Mouse (Mus musculus) monocyte, adult 5-6 weeks (primary cell): ENCODE measurements around the gene Gm5617. TPM values are rescaled to one million over a fixed set of nuclear protein-coding genes. Genes with fewer than 3 reads are reported as not detected.

ENCODE experiments used
- ATAC-seq: fragments of 153-309, 156-312 bp; replicated peaks from 2 replicates; pipeline ENCODE4 v1.8.0; 2017; ENCODE audit warnings: mild to moderate bottlenecking; ENCODE audit not compliant: low TSS enrichment, insufficient number of reproducible peaks, severe bottlenecking, poor library complexity, low FRiP score
- total RNA-seq: library from RNA; stranded (forward); fragments of 200-1000, 200-491, 200-594 nt; gene quantifications from 3 replicates; pipeline ENCODE4 v1.2.3, GENCODE M21; 2017

The Gm5617 gene
- total RNA-seq, 1 experiment from 2014 or later: 22.4 TPM

DNA sequence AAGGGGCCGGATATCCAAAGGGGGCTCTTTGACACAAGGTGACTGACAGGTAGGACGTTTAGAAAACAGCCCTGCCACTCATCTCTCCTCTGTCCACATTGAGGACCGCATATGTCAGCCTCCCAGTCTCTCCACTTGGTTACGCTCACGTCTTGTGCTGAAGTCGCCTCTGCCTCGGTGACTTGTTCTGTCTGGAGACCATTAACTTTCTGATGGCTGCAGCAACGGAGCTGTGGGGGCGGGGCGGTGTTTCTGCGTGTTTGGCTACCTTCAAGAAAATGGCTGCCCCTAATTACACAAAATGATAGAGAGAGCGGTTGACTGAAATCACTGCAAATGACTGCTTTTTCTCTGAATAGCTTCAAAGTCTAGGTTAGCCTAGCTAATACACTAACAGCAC lies 43.4 kb downstream of the Gm5617 start:
- ATAC-seq: no peak

Other genes starting within 250 kb of the Gm5617 start
- 1.3 to 9.4 TPM (median 6.1 TPM) in 3 replicates for gene Nxpe2, start 142.0 kb upstream of the Gm5617 start, total RNA-seq
- 72.1 to 84.2 TPM (median 76.2 TPM) in 3 replicates for gene Rexo2, start 14.8 kb upstream of the Gm5617 start, total RNA-seq
- gene Rbm7, start 143 bp upstream of the Gm5617 start, total RNA-seq: 139 to 205 TPM (median 199 TPM) in 3 replicates
- gene Nnmt, start 109.7 kb downstream of the Gm5617 start, total RNA-seq: not detected in 3 replicates